Mouse (Mus musculus): ENCODE results near the gene Pgm1.

DNA sequence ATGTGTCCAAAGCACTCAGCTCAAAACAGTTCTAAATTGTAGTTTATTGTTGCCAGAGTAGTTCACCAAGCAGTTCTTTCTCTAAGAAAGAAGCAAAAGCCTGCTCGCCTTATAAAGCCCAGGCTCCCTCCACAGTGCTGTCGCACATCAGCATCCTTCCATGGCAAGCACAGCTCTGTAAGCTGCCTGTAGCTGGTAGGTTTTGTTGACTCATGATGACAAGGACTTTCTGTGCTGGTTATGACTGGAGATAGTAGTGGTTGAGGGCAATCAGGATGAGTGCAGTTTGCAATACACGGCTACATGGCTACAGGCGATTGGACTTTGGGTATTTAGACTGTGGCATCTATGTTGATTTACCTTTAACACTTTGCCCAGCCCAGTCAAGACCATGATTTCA is 2.8 kb upstream of the Pgm1 start:
- no peak for TF ChIP-seq CTCF (IDR thresholded peaks at IDR 0.05; ENCODE audit: low read depth)
- TF ChIP-seq EP300 (IDR thresholded peaks at IDR 0.05; ENCODE audit: low read depth), result no peak

Data from liver, embryonic 14.5 days (tissue).